Mouse (Mus musculus) intestine, embryonic 16.5 days (tissue): ENCODE data around the gene Gm20683. TPM values are rescaled to one million over a fixed set of nuclear protein-coding genes. Genes with fewer than 3 reads are reported as not detected.

Experiments used
- ATAC-seq: fragments of 200-750 bp; cut with Nextera tagmentation; 2 replicates; pipeline ENCODE4 v1.8.0; 2017; ENCODE audit warnings: moderate TSS enrichment, moderate library complexity
- H3K27ac ChIP-seq: fragments of 300-500 bp; sonication (generic); 2 replicates; pipeline ENCODE4 v1.5.1; 2014; ENCODE audit warnings: mild to moderate bottlenecking, low read length
- H3K27me3 ChIP-seq: fragments of 300-500 bp; sonication (generic); replicated peaks from 2 replicates; pipeline ENCODE4 v1.6.1; 2014; ENCODE audit warnings: low read length, control low read depth, mixed read lengths; ENCODE audit not compliant: control insufficient read depth, insufficient read depth
- H3K36me3 ChIP-seq: fragments of 300-500 bp; sonication (generic); 2 replicates; pipeline ENCODE4 v1.6.1; 2014; ENCODE audit warnings: low read length, control low read depth; ENCODE audit not compliant: control insufficient read depth, insufficient read depth
- H3K4me1 ChIP-seq: fragments of 300-500 bp; sonication (generic); 2 replicates; pipeline ENCODE4 v1.6.1; 2014; ENCODE audit warnings: low read length, control low read depth, mixed read lengths; ENCODE audit not compliant: control insufficient read depth, insufficient read depth
- H3K4me2 ChIP-seq: fragments of 300-500 bp; sonication (generic); 2 replicates; pipeline ENCODE4 v1.6.1; 2014; ENCODE audit warnings: low read depth, low read length, control low read depth
- H3K4me3 ChIP-seq: fragments of 300-500 bp; sonication (generic); 2 replicates; pipeline ENCODE4 v1.5.1; 2014; ENCODE audit warnings: mild to moderate bottlenecking, low read length
- H3K9ac ChIP-seq: fragments of 300-500 bp; sonication (generic); 2 replicates; pipeline ENCODE4 v1.6.1; 2014; ENCODE audit warnings: low read depth, low read length
- H3K9me3 ChIP-seq: fragments of 300-500 bp; sonication (generic); 2 replicates; pipeline ENCODE4 v1.6.1; 2016; ENCODE audit warnings: low read length, control low read depth; ENCODE audit not compliant: control insufficient read depth
- WGBS: fragments of 180-500 bp; shearing (Covaris S2); extraction: QIAGEN DNeasy Blood & Tissue Kit; methylation state at CpG from one replicate; pipeline ENCODE4 v1.1.7; 2014; 5-methylcytosine and 5-hydroxymethylcytosine counted together
- polyA plus RNA-seq: library from polyadenylated mRNA; unstranded; fragments of >200 nt; fragmentation: Nextera tagmentation; extraction: Ambion mirVana; gene quantifications from 2 replicates; pipeline ENCODE4 v1.2.1, GENCODE M21; 2015

Gm20683 gene
- polyA plus RNA-seq, 1 experiment from 2014 or later, result 2.3 TPM

- Histone ChIP-seq H3K4me3 (peak within 1 kb of the TSS; percentile 75), H3K9ac (peak within 1 kb of the TSS; percentile 86), H3K4me2 (peak within 1 kb of the TSS; percentile 96), H3K27me3 (no peaks in the 10 kb centered on the region), H3K27ac (peak within 1 kb of the TSS; percentile 78), H3K4me1 (peaks cover 24% of the 10 kb centered on the region), H3K36me3 (no peaks in the 10 kb centered on the region), H3K9me3 (no peaks in the 10 kb centered on the region)
- ATAC-seq, result peak; percentile 92
- 2% methylated on average over 65 of the region's 65 CpGs for WGBS
Observed at GRCm38 (mm10) chr17:25860832-25861703, 19.5 kb upstream of the Gm20683 start, which contains the start of gene Wdr90. Wdr90 (minus strand) TSS chr17:25861501.

GRCm38 (mm10) chr17:25860229-25860628 lies 18.7 kb upstream of the Gm20683 start:
- Histone ChIP-seq H3K4me2 (0 out of 2 replicates have a peak overlapping the region, but pooled peaks have one; percentile 96), H3K27ac (no peak overlapping the region), H3K9me3 (no peaks in the 10 kb centered on the region), H3K27me3 (no peaks in the 10 kb centered on the region), H3K36me3 (no peaks in the 10 kb centered on the region), H3K4me3 (0 out of 2 replicates have a peak overlapping the region, but pooled peaks have one; percentile 75), H3K9ac (peak overlapping the region; percentile 86), H3K4me1 (peaks cover 21% of the 10 kb centered on the region)
- WGBS, result 87% methylated on average over 6 of the region's 6 CpGs
- no peak for ATAC-seq

GRCm38 (mm10) chr17:25844396-25844901 lies 2.9 kb upstream of the Gm20683 start, which contains the start of gene Rhot2:
Rhot2 (minus strand) TSS chr17:25844851.
- Histone ChIP-seq H3K4me1 (peaks cover 13% of the 10 kb centered on the region), H3K27ac (peak within 1 kb of the TSS; percentile 86), H3K27me3 (no peaks in the 10 kb centered on the region), H3K36me3 (peaks cover 14% of the 10 kb centered on the region; the same call in 1 of the 2 replicates), H3K4me2 (peak within 1 kb of the TSS; percentile 79), H3K4me3 (peak within 1 kb of the TSS; percentile 85), H3K9me3 (no peaks in the 10 kb centered on the region), H3K9ac (peak within 1 kb of the TSS; percentile 93)
- WGBS, result under 1% methylated on average over 21 of the region's 21 CpGs
- ATAC-seq, result peak; percentile 97

- peaks cover 19% of the 10 kb centered on the region; the same call in 1 of the 2 replicates for H3K36me3 ChIP-seq
- peaks cover 13% of the 10 kb centered on the region for H3K4me1 ChIP-seq
- H3K27ac ChIP-seq, result peak overlapping the region; percentile 86
- H3K9me3 ChIP-seq, result no peaks in the 10 kb centered on the region
- WGBS, result 2% methylated on average over 38 of the region's 38 CpGs
- H3K4me2 ChIP-seq, result peak overlapping the region; percentile 79
- ATAC-seq, result peak; percentile 57
- no peaks in the 10 kb centered on the region for H3K27me3 ChIP-seq
- H3K4me3 ChIP-seq, result peak overlapping the region; percentile 85
- peak overlapping the region; percentile 93 for H3K9ac ChIP-seq
Observed at GRCm38 (mm10) chr17:25843636-25844395, 2.3 kb upstream of the Gm20683 start.

- Histone ChIP-seq H3K4me3 (peak overlapping the region; percentile 85), H3K36me3 (peaks cover 19% of the 10 kb centered on the region; the same call in 1 of the 2 replicates)
Observed at GRCm38 (mm10) chr17:25843122-25843521, 1.6 kb upstream of the Gm20683 start.

GRCm38 (mm10) chr17:25842509-25842908 lies 946 bp upstream of the Gm20683 start:
- H3K27ac ChIP-seq, result no peak overlapping the region
- no peaks in the 10 kb centered on the region for H3K27me3 ChIP-seq
- no peak for ATAC-seq
- H3K4me1 ChIP-seq, result peaks cover 15% of the 10 kb centered on the region
- 85% methylated on average over 3 of the region's 3 CpGs for whole genome bisulfite sequencing
- H3K4me2 ChIP-seq, result no peak overlapping the region
- H3K9ac ChIP-seq, result no peak overlapping the region
- H3K36me3 ChIP-seq, result peaks cover 19% of the 10 kb centered on the region; the same call in 1 of the 2 replicates
- no peaks in the 10 kb centered on the region for H3K9me3 ChIP-seq
- no peak overlapping the region for H3K4me3 ChIP-seq

More at GRCm38 (mm10) chr17:25843122-25843521, 1.6 kb upstream of the Gm20683 start:
- 92% methylated on average over 4 of the region's 4 CpGs for WGBS
- no peak for ATAC-seq
- H3K9me3 ChIP-seq, result no peaks in the 10 kb centered on the region
- H3K27me3 ChIP-seq, result no peaks in the 10 kb centered on the region
- H3K9ac ChIP-seq, result peak overlapping the region; percentile 93
- no peak overlapping the region for H3K27ac ChIP-seq
- peak overlapping the region; percentile 79 for H3K4me2 ChIP-seq
- peaks cover 13% of the 10 kb centered on the region for H3K4me1 ChIP-seq

GRCm38 (mm10) chr17:25840519-25840918 lies 1.0 kb downstream of the Gm20683 start:
- peaks cover 35% of the 10 kb centered on the region for H3K4me1 ChIP-seq
- H3K27ac ChIP-seq, result no peak overlapping the region
- peaks cover 19% of the 10 kb centered on the region; the same call in 1 of the 2 replicates for H3K36me3 ChIP-seq
- ATAC-seq, result no peak
- no peak overlapping the region for H3K4me2 ChIP-seq
- H3K27me3 ChIP-seq, result no peaks in the 10 kb centered on the region
- H3K9me3 ChIP-seq, result no peaks in the 10 kb centered on the region
- 94% methylated on average over 6 of the region's 6 CpGs for WGBS
- no peak overlapping the region for H3K9ac ChIP-seq
- no peak overlapping the region for H3K4me3 ChIP-seq

GRCm38 (mm10) chr17:25839455-25840235 lies 1.9 kb downstream of the Gm20683 start:
- Histone ChIP-seq H3K9me3 (no peaks in the 10 kb centered on the region), H3K27me3 (no peaks in the 10 kb centered on the region), H3K4me2 (peak overlapping the region; percentile 18; the same call in 1 of the 2 replicates), H3K4me1 (peaks cover 40% of the 10 kb centered on the region), H3K9ac (peak overlapping the region; percentile 2; the same call in 1 of the 2 replicates), H3K4me3 (no peak overlapping the region), H3K36me3 (peaks cover 19% of the 10 kb centered on the region; the same call in 1 of the 2 replicates), H3K27ac (peak overlapping the region; percentile 60)
- 77% methylated on average over 14 of the region's 14 CpGs for WGBS
- peak; percentile 56 for ATAC-seq
